ENCODE assay signal across 8 mouse cellular contexts in genomic region chr5:115348546-115349224, GRCm38 (mm10). TPM values are rescaled to one million over a fixed set of nuclear protein-coding genes. Genes with fewer than 3 reads are reported as not detected.
DNase-seq lines count a peak whose midpoint lies in the region; ATAC-seq and TF ChIP-seq lines count a peak whose summit lies in the region.

Gene Cox6a1 (minus strand): TSS chr5:115348981.

- H3K27me3 ChIP-seq in CH12.LX (replicated peaks), result no peaks in the 10 kb centered on the region
- no peaks in the 10 kb centered on the region for H3K27me3 ChIP-seq in forebrain, embryonic 11.5 days (ENCODE audit: control insufficient read depth, insufficient read depth, low read length)
- H3K27me3 ChIP-seq in heart, embryonic 16.5 days (ENCODE audit: control insufficient read depth, insufficient read depth, low read length), result no peaks in the 10 kb centered on the region
- no peaks in the 10 kb centered on the region for H3K27me3 ChIP-seq in liver, embryonic 15.5 days
- H3K27me3 ChIP-seq in neural tube, embryonic 12.5 days (replicated peaks), result no peaks in the 10 kb centered on the region

- TF ChIP-seq CTCF in CH12.LX (conservative IDR thresholded peaks at IDR 0.05 in 1 of 2, IDR thresholded peaks at IDR 0.05 in 1 of 2; ENCODE audit: low read depth in 2 of 2, low read length in 2 of 2), result no peak

- peaks cover 25 to 35% of the 10 kb centered on the region in 2 experiments for H3K36me3 ChIP-seq in CH12.LX (replicated peaks in 1 of 2; ENCODE audit: control insufficient read depth in 1 of 2, insufficient read depth in 1 of 2, low read length in 1 of 2)
- H3K36me3 ChIP-seq in forebrain, embryonic 11.5 days (ENCODE audit: control insufficient read depth, insufficient read depth, low read length), result peaks cover 15% of the 10 kb centered on the region; the same call in 1 of the 2 replicates
- peaks cover 25% of the 10 kb centered on the region for H3K36me3 ChIP-seq in heart, embryonic 16.5 days (ENCODE audit: control insufficient read depth, insufficient read depth)
- H3K36me3 ChIP-seq in liver, embryonic 15.5 days (replicated peaks), result peaks cover 34% of the 10 kb centered on the region
- peaks cover 26% of the 10 kb centered on the region for H3K36me3 ChIP-seq in neural tube, embryonic 12.5 days

- under 1% methylated on average over 72 of the region's 74 CpGs for WGBS in forebrain, embryonic 11.5 days
- under 1% methylated on average over 71 of the region's 74 CpGs for WGBS in heart, embryonic 16.5 days
- under 1% methylated on average over 74 of the region's 74 CpGs for WGBS in liver, embryonic 15.5 days (ENCODE audit: insufficient replicate concordance)
- WGBS in neural tube, embryonic 12.5 days, result under 1% methylated on average over 73 of the region's 74 CpGs

- peak within 1 kb of the TSS; percentile 28; the same call in 1 of the 2 replicates for H3K27ac ChIP-seq in CH12.LX (ENCODE audit: insufficient read depth, low read depth)
- H3K27ac ChIP-seq in forebrain, embryonic 11.5 days (ENCODE audit: low read depth, low read length), result peak within 1 kb of the TSS; percentile 83
- H3K27ac ChIP-seq in heart, embryonic 16.5 days (ENCODE audit: low read length), result peak within 1 kb of the TSS; percentile 83
- peak within 1 kb of the TSS; percentile 81 for H3K27ac ChIP-seq in liver, embryonic 15.5 days (replicated peaks)
- H3K27ac ChIP-seq in neural tube, embryonic 12.5 days, result peak within 1 kb of the TSS; percentile 37; the same call in 1 of the 2 replicates

- no peak for TF ChIP-seq RAD21 in CH12.LX (IDR thresholded peaks at IDR 0.05; ENCODE audit: low read depth, low read length)

- dilution Hi-C loops in CH12.LX (cut with MboI; ENCODE audit: extremely low pct_ligation_motif_present, extremely low pct_unique_long_range_greater_than_20kb, low sequenced_read_pairs), result no loop called here

- H3K9me3 ChIP-seq in CH12.LX (replicated peaks; ENCODE audit: low read length), result peaks cover 4% of the 10 kb centered on the region
- H3K9me3 ChIP-seq in forebrain, embryonic 11.5 days (ENCODE audit: control insufficient read depth, low read length), result no peaks in the 10 kb centered on the region; the same call in 1 of the 2 replicates
- H3K9me3 ChIP-seq in heart, embryonic 16.5 days (replicated peaks; ENCODE audit: control insufficient read depth, low read length), result no peaks in the 10 kb centered on the region
- H3K9me3 ChIP-seq in liver, embryonic 15.5 days (replicated peaks), result no peaks in the 10 kb centered on the region
- no peaks in the 10 kb centered on the region for H3K9me3 ChIP-seq in neural tube, embryonic 12.5 days

- H3K4me1 ChIP-seq in CH12.LX (ENCODE audit: control insufficient read depth in 1 of 2, insufficient read depth in 2 of 2), result peaks cover 0 to 11% of the 10 kb centered on the region in 2 experiments; a peak in 2 of 4 replicates
- H3K4me1 ChIP-seq in forebrain, embryonic 11.5 days (replicated peaks; ENCODE audit: control insufficient read depth, insufficient read depth, low read length), result peaks cover 9% of the 10 kb centered on the region
- peaks cover 9% of the 10 kb centered on the region for H3K4me1 ChIP-seq in heart, embryonic 16.5 days (ENCODE audit: control insufficient read depth, insufficient read depth, low read length)
- peaks cover 33% of the 10 kb centered on the region for H3K4me1 ChIP-seq in liver, embryonic 15.5 days (replicated peaks)
- peaks cover 12% of the 10 kb centered on the region for H3K4me1 ChIP-seq in neural tube, embryonic 12.5 days

- peak within 1 kb of the TSS; percentile 72 for H3K9ac ChIP-seq in CH12.LX (ENCODE audit: insufficient read depth, low read depth)
- peak within 1 kb of the TSS; percentile 83 for H3K9ac ChIP-seq in forebrain, embryonic 11.5 days (ENCODE audit: low read length)
- peak within 1 kb of the TSS; percentile 95 for H3K9ac ChIP-seq in heart, embryonic 16.5 days (ENCODE audit: low read length)
- peak within 1 kb of the TSS; percentile 82 for H3K9ac ChIP-seq in liver, embryonic 15.5 days
- peak within 1 kb of the TSS; percentile 89 for H3K9ac ChIP-seq in neural tube, embryonic 12.5 days

- TF ChIP-seq EP300 in CH12.LX (IDR thresholded peaks at IDR 0.05; ENCODE audit: low read length), result no peak

- TF ChIP-seq POLR2A in CH12.LX (IDR thresholded peaks at IDR 0.05; ENCODE audit: low read depth, low read length), result peak; percentile 89

- peak within 1 kb of the TSS; percentile 96 for H3K4me2 ChIP-seq in CH12.LX (ENCODE audit: insufficient read depth, low read depth, poor library complexity, severe bottlenecking)
- peak within 1 kb of the TSS; percentile 67 for H3K4me2 ChIP-seq in forebrain, embryonic 11.5 days (ENCODE audit: low read depth, low read length, severe bottlenecking)
- peak within 1 kb of the TSS; percentile 82 for H3K4me2 ChIP-seq in heart, embryonic 16.5 days (ENCODE audit: low read depth, low read length)
- H3K4me2 ChIP-seq in liver, embryonic 15.5 days, result peak within 1 kb of the TSS; percentile 78
- peak within 1 kb of the TSS; percentile 95 for H3K4me2 ChIP-seq in neural tube, embryonic 12.5 days (replicated peaks)

- in situ Hi-C loops in CH12.LX (cut with MboI; ENCODE audit: low pct_ligation_motif_present, low pct_unique_long_range_greater_than_20kb, low sequenced_read_pairs), result loop anchor here (5.0 kb wide), 1 partner anchor 94 kb away; no protein-coding TSS in a partner anchor

- DNase-seq in CH12.LX (ENCODE audit: extremely low read depth), result peak; percentile 99
- peak; percentile 97 for DNase-seq in c-Kit-positive CD71-positive TER-119-negative erythroid progenitor cells, embryonic 14.5 days (ENCODE audit: low read depth)
- peak; percentile 100 for DNase-seq in forebrain, embryonic 11.5 days (ENCODE audit: low spot score)
- DNase-seq in kidney, postnatal 36 days, result peak; percentile 99
- peak; percentile 96 for DNase-seq in telencephalon, adult 2 months (ENCODE audit: low read depth, low spot score)

- peaks cover 43% of the 10 kb centered on the region for H3K79me2 ChIP-seq in CH12.LX (replicated peaks; ENCODE audit: control insufficient read depth, extremely low read depth, insufficient read depth, poor library complexity, severe bottlenecking)

- peak; percentile 94 for ATAC-seq in forebrain, embryonic 11.5 days (replicated peaks; ENCODE audit: low FRiP score)
- peak; percentile 95 for ATAC-seq in heart, embryonic 16.5 days (replicated peaks; ENCODE audit: extremely low read depth, insufficient read depth, low FRiP score)
- peak; percentile 90 for ATAC-seq in liver, embryonic 15.5 days (ENCODE audit: insufficient read depth)
- peak; percentile 91 for ATAC-seq in neural tube, embryonic 12.5 days (ENCODE audit: low FRiP score, low read depth)

- peak within 1 kb of the TSS; percentile 92 to 97 (median 93) for H3K4me3 ChIP-seq in CH12.LX (replicated peaks in 1 of 3; ENCODE audit: low read depth in 2 of 3, low read length in 2 of 3, poor library complexity in 1 of 3)
- peak within 1 kb of the TSS; percentile 89 for H3K4me3 ChIP-seq in forebrain, embryonic 11.5 days (ENCODE audit: low read depth, low read length)
- H3K4me3 ChIP-seq in heart, embryonic 16.5 days (ENCODE audit: low read length), result peak within 1 kb of the TSS; percentile 68
- H3K4me3 ChIP-seq in liver, embryonic 15.5 days (replicated peaks), result peak within 1 kb of the TSS; percentile 96
- peak within 1 kb of the TSS; percentile 98 for H3K4me3 ChIP-seq in neural tube, embryonic 12.5 days

TF ChIP-seq in CH12.LX, 34 proteins besides CTCF, POLR2A, EP300 and RAD21 (continues in another document):
- TF ChIP-seq NELFE (IDR thresholded peaks at IDR 0.05; ENCODE audit: low read depth, low read length), result peak; percentile 86
- no peak for TF ChIP-seq CHD1 (IDR thresholded peaks at IDR 0.05; ENCODE audit: low read depth, low read length)
- no peak for TF ChIP-seq ZKSCAN1 (IDR thresholded peaks at IDR 0.05; ENCODE audit: borderline replicate concordance, low read depth, low read length)
- peak; percentile 50; the same call in 1 of the 2 replicates for TF ChIP-seq MXI1 (IDR thresholded peaks at IDR 0.05; ENCODE audit: low read depth, low read length)
- TF ChIP-seq SMC3 (IDR thresholded peaks at IDR 0.05; ENCODE audit: low read depth, low read length), result no peak
- peak; percentile 20; the same call in 1 of the 2 replicates for TF ChIP-seq MEF2A (IDR thresholded peaks at IDR 0.05; ENCODE audit: borderline replicate concordance, low read depth, low read length)
- 0 out of 2 replicates have a peak, but pooled peaks have one; percentile 32 for TF ChIP-seq MAZ (IDR thresholded peaks at IDR 0.05; ENCODE audit: low read depth, low read length)
- TF ChIP-seq HCFC1 (IDR thresholded peaks at IDR 0.05; ENCODE audit: low read depth, low read length), result peak; percentile 86
- TF ChIP-seq ELF1 (IDR thresholded peaks at IDR 0.05; ENCODE audit: low read depth, low read length), result peak; percentile 84
- TF ChIP-seq USF2 (conservative IDR thresholded peaks at IDR 0.05; ENCODE audit: low read depth, low read length), result no peak
- TF ChIP-seq ZC3H11A (IDR thresholded peaks at IDR 0.05; ENCODE audit: low read depth, low read length), result no peak
- TF ChIP-seq TBP (conservative IDR thresholded peaks at IDR 0.05; ENCODE audit: low read depth, low read length), result peak; percentile 66
- peak; percentile 77; the same call in 1 of the 2 replicates for TF ChIP-seq ZMIZ1 (IDR thresholded peaks at IDR 0.05; ENCODE audit: low read depth, low read length)
- TF ChIP-seq SIN3A (IDR thresholded peaks at IDR 0.05; ENCODE audit: low read length), result 0 out of 2 replicates have a peak, but pooled peaks have one; percentile 42
- TF ChIP-seq USF1 (IDR thresholded peaks at IDR 0.05; ENCODE audit: low read depth, low read length), result no peak
- no peak for TF ChIP-seq E2F4 (IDR thresholded peaks at IDR 0.05; ENCODE audit: insufficient replicate concordance, low read depth, low read length)
- TF ChIP-seq JUN (IDR thresholded peaks at IDR 0.05; ENCODE audit: insufficient read depth, low read depth, low read length), result no peak
- no peak for TF ChIP-seq MYC (IDR thresholded peaks at IDR 0.05; ENCODE audit: low read depth, low read length)
- TF ChIP-seq UBTF (IDR thresholded peaks at IDR 0.05; ENCODE audit: low read depth, low read length), result no peak
- no peak for TF ChIP-seq MAFK (IDR thresholded peaks at IDR 0.05; ENCODE audit: insufficient replicate concordance, low read length)
- TF ChIP-seq TCF12 (IDR thresholded peaks at IDR 0.05; ENCODE audit: low read depth, low read length), result peak; percentile 87
- peak; percentile 97 for TF ChIP-seq NRF1 (IDR thresholded peaks at IDR 0.05; ENCODE audit: low read depth, low read length)

RNA-seq across cellular contexts. Expression of gene Cox6a1, which starts in this region (rescaled TPM):
- total RNA-seq in CH12.LX (2012; rRNA removed) (546 and 673 TPM in 2 replicates), CH12.LX (2014; rRNA removed) (203 and 257 TPM in 2 replicates)
- 612 and 618 TPM in 2 replicates for polyA plus RNA-seq in CH12.LX (2012; ENCODE audit: insufficient read length, low read depth)
- polyA plus RNA-seq in forebrain, embryonic 11.5 days (2014; fragmentation: Nextera tagmentation; extraction: Ambion mirVana), result 674 and 731 TPM in 2 replicates
- polyA plus RNA-seq in heart, embryonic 16.5 days (2015; fragmentation: Nextera tagmentation; extraction: Ambion mirVana), result 1,358 and 1,596 TPM in 2 replicates
- polyA plus RNA-seq in liver, embryonic 15.5 days (2015; fragmentation: Nextera tagmentation; extraction: Ambion mirVana), result 700 and 702 TPM in 2 replicates
- 884 and 947 TPM in 2 replicates for polyA plus RNA-seq in neural tube, embryonic 12.5 days (2016; fragmentation: Nextera tagmentation; extraction: Ambion mirVana)

Comparison
In these comparisons a context has a peak if more than half of its experiments do, and no peak if none do; other contexts are left out.
1. Peak in every context shown above with its lines: DNase-seq, ATAC-seq, H3K4me3 ChIP-seq and H3K27ac ChIP-seq.
2. H3K27ac ChIP-seq: peak in every context shown above with its lines; median percentile 83 in forebrain, embryonic 11.5 days; 83 in heart, embryonic 16.5 days; 81 in liver, embryonic 15.5 days; 37 in neural tube, embryonic 12.5 days; 28 in CH12.LX.